Mouse (Mus musculus): ENCODE measurements around the gene Cpm.
"Not testable (repeated sequence)": the region's sequence is repeated elsewhere in the genome, so short reads cannot be mapped to it uniquely, and the experiment has no call there.

The Cpm gene

GRCm38 (mm10) chr10:117629169-117629971, at the start of gene Cpm:
Cpm (plus strand) TSS chr10:117629500.
- in situ Hi-C loops (cut with MboI; ENCODE audit: low pct_unique_long_range_greater_than_20kb in 1 of 2, low sequenced_read_pairs in 2 of 2, unreplicated experiment in 1 of 2): no loop called here

GRCm38 (mm10) chr10:117579771-117580284, 49.5 kb upstream of the Cpm start:
- in situ Hi-C loops (cut with MboI; ENCODE audit: low pct_unique_long_range_greater_than_20kb in 1 of 2, low sequenced_read_pairs in 2 of 2, unreplicated experiment in 1 of 2): no loop called here

GRCm38 (mm10) chr10:117580405-117580804, 48.9 kb upstream of the Cpm start:
- in situ Hi-C loops (cut with MboI; ENCODE audit: low pct_unique_long_range_greater_than_20kb in 1 of 2, low sequenced_read_pairs in 2 of 2, unreplicated experiment in 1 of 2): no loop called here

- in situ Hi-C loops (cut with MboI; ENCODE audit: low pct_unique_long_range_greater_than_20kb in 1 of 2, low sequenced_read_pairs in 2 of 2, unreplicated experiment in 1 of 2): no loop called here
Observed at GRCm38 (mm10) chr10:117581007-117581752, 48.1 kb upstream of the Cpm start.

GRCm38 (mm10) chr10:117581753-117582062, 47.6 kb upstream of the Cpm start:
- in situ Hi-C loops (cut with MboI; ENCODE audit: low pct_unique_long_range_greater_than_20kb in 1 of 2, low sequenced_read_pairs in 2 of 2, unreplicated experiment in 1 of 2): no loop called here

- in situ Hi-C loops (cut with MboI; ENCODE audit: low pct_unique_long_range_greater_than_20kb in 1 of 2, low sequenced_read_pairs in 2 of 2, unreplicated experiment in 1 of 2): no loop called here
Observed at GRCm38 (mm10) chr10:117583155-117584061, 45.9 kb upstream of the Cpm start.

- in situ Hi-C loops (cut with MboI; ENCODE audit: low pct_unique_long_range_greater_than_20kb in 1 of 2, low sequenced_read_pairs in 2 of 2, unreplicated experiment in 1 of 2): no loop called here
Observed at GRCm38 (mm10) chr10:117584102-117584501, 45.2 kb upstream of the Cpm start.

- in situ Hi-C loops (cut with MboI; ENCODE audit: low pct_unique_long_range_greater_than_20kb in 1 of 2, low sequenced_read_pairs in 2 of 2, unreplicated experiment in 1 of 2): no loop called here
Observed at GRCm38 (mm10) chr10:117584566-117585515, 44.5 kb upstream of the Cpm start.

GRCm38 (mm10) chr10:117585600-117586299, 43.5 kb upstream of the Cpm start:
- in situ Hi-C loops (cut with MboI; ENCODE audit: low pct_unique_long_range_greater_than_20kb in 1 of 2, low sequenced_read_pairs in 2 of 2, unreplicated experiment in 1 of 2): no loop called here

- in situ Hi-C loops (cut with MboI; ENCODE audit: low pct_unique_long_range_greater_than_20kb in 1 of 2, low sequenced_read_pairs in 2 of 2, unreplicated experiment in 1 of 2): no loop called here
Observed at GRCm38 (mm10) chr10:117586859-117587258, 42.4 kb upstream of the Cpm start.

GRCm38 (mm10) chr10:117587335-117587734, 42.0 kb upstream of the Cpm start:
- in situ Hi-C loops (cut with MboI; ENCODE audit: low pct_unique_long_range_greater_than_20kb in 1 of 2, low sequenced_read_pairs in 2 of 2, unreplicated experiment in 1 of 2): no loop called here

- in situ Hi-C loops (cut with MboI; ENCODE audit: low pct_unique_long_range_greater_than_20kb in 1 of 2, low sequenced_read_pairs in 2 of 2, unreplicated experiment in 1 of 2): not testable (repeated sequence)
Observed at GRCm38 (mm10) chr10:117588416-117589143, 40.7 kb upstream of the Cpm start.

- in situ Hi-C loops (cut with MboI; ENCODE audit: low pct_unique_long_range_greater_than_20kb in 1 of 2, low sequenced_read_pairs in 2 of 2, unreplicated experiment in 1 of 2): no loop called here
Observed at GRCm38 (mm10) chr10:117589144-117589940, 40.0 kb upstream of the Cpm start.

- in situ Hi-C loops (cut with MboI; ENCODE audit: low pct_unique_long_range_greater_than_20kb in 1 of 2, low sequenced_read_pairs in 2 of 2, unreplicated experiment in 1 of 2): no loop called here
Observed at GRCm38 (mm10) chr10:117590331-117591301, 38.7 kb upstream of the Cpm start.

GRCm38 (mm10) chr10:117591766-117592165, 37.5 kb upstream of the Cpm start:
- in situ Hi-C loops (cut with MboI; ENCODE audit: low pct_unique_long_range_greater_than_20kb in 1 of 2, low sequenced_read_pairs in 2 of 2, unreplicated experiment in 1 of 2): no loop called here

Data from mouse embryonic stem cell (cell line).